Mouse (Mus musculus) liver, postnatal 0 days (tissue): ENCODE data around the gene Creg2. TPM values are rescaled to one million over a fixed set of nuclear protein-coding genes. Genes with fewer than 3 reads are reported as not detected.

Source experiments
- ATAC-seq: fragments of 200-750 bp; cut with Nextera tagmentation; 2 replicates; pipeline ENCODE4 v1.8.0; 2017; ENCODE audit warnings: mild to moderate bottlenecking, moderate library complexity
- DNase-seq: peaks from one replicate; pipeline ENCODE4 v3.0.0-alpha.2; 2016
- H3K27ac ChIP-seq: fragments of 300-500 bp; sonication (generic); 2 replicates; pipeline ENCODE4 v1.5.1; 2014; ENCODE audit warnings: antibody characterized with exemption, moderate library complexity, mild to moderate bottlenecking, low read depth
- H3K27me3 ChIP-seq: fragments of 300-500 bp; sonication (generic); 2 replicates; pipeline ENCODE4 v1.6.1; 2014; ENCODE audit warnings: low read length, control low read depth, mixed read lengths; ENCODE audit not compliant: insufficient read depth
- H3K36me3 ChIP-seq: fragments of 300-500 bp; sonication (generic); replicated peaks from 2 replicates; pipeline ENCODE4 v1.6.1; 2014; ENCODE audit warnings: mild to moderate bottlenecking, control low read depth, low read length, moderate library complexity, mixed read lengths; ENCODE audit not compliant: insufficient read depth
- H3K4me1 ChIP-seq: fragments of 300-500 bp; sonication (generic); 2 replicates; pipeline ENCODE4 v1.6.1; 2014; ENCODE audit warnings: antibody characterized with exemption, mild to moderate bottlenecking, control low read depth; ENCODE audit not compliant: insufficient read depth
- H3K4me2 ChIP-seq: fragments of 300-500 bp; sonication (generic); 2 replicates; pipeline ENCODE4 v1.6.1; 2014; ENCODE audit warnings: low read depth, mild to moderate bottlenecking, low read length, moderate library complexity, mixed read lengths
- H3K4me3 ChIP-seq: fragments of 300-500 bp; sonication (generic); 2 replicates; pipeline ENCODE4 v1.5.1; 2014; ENCODE audit warnings: low read depth, low read length
- H3K9ac ChIP-seq: fragments of 300-500 bp; sonication (generic); replicated peaks from 2 replicates; pipeline ENCODE4 v1.6.1; 2014; ENCODE audit warnings: mild to moderate bottlenecking, moderate library complexity
- H3K9me3 ChIP-seq: fragments of 300-500 bp; sonication (generic); 2 replicates; pipeline ENCODE4 v1.6.1; 2016; ENCODE audit warnings: mild to moderate bottlenecking, control low read depth, low read length, mixed read lengths
- CTCF ChIP-seq: sonication (generic); IDR thresholded peaks from 2 replicates; pipeline ENCODE4 v1.5.1; 2016; ENCODE audit warnings: antibody characterized with exemption, low read depth
- EP300 ChIP-seq: IDR thresholded peaks from 2 replicates; pipeline ENCODE4 v1.6.1; 2016; ENCODE audit warnings: antibody characterized with exemption, low read depth, mild to moderate bottlenecking
- WGBS: fragments of 180-500 bp; shearing (Covaris S2); extraction: QIAGEN DNeasy Blood & Tissue Kit; methylation state at CpG from one replicate; pipeline ENCODE4 v1.1.7; 2014; ENCODE audit not compliant: insufficient replicate concordance; 5-methylcytosine and 5-hydroxymethylcytosine counted together
- polyA plus RNA-seq: library from polyadenylated mRNA; unstranded; fragments of >200 nt; fragmentation: Nextera tagmentation; extraction: Ambion mirVana; gene quantifications from 2 replicates; pipeline ENCODE4 v1.2.1, GENCODE M21; 2015

Gene Creg2
- polyA plus RNA-seq, 1 experiment from 2014 or later = not detected

DNA sequence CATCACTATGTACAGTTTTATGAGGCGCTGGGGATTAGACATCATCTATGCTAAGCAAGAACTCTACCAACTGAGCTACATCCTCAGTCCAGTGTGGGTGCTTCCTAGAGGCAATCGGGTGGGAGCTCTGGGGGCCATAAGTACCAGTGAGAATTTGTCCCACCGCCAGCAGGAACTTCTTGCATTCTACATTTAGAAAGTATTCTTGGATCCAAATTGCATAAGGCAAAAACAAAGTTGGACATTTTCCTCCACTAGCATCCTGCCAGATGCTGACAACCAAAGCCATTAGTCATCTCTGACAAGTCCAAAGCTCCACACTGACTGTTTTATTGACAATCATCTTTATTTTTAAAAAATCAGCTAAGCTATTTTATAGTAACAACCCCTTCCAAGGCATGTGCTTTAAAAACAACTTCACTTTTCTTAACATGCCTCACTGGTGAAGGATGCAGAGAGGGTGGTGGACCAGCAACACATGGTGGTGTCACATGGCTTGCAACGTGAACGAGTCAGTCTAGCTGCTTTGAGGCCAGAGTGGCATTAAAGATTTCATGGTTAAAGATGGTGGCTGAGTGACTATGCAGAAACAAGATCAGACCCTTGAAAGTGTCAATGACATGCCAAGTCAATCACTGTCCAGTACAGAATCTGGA is 25.1 kb upstream of the Creg2 start:
- Histone ChIP-seq H3K27ac (no peak overlapping the region), H3K4me2 (no peak overlapping the region), H3K4me1 (no peaks in the 10 kb centered on the region), H3K36me3 (no peaks in the 10 kb centered on the region), H3K27me3 (no peaks in the 10 kb centered on the region), H3K9ac (no peak overlapping the region), H3K9me3 (no peaks in the 10 kb centered on the region), H3K4me3 (no peak overlapping the region)
- no peak for ATAC-seq
- no peak for TF ChIP-seq CTCF
- no peak for TF ChIP-seq EP300
- 77% methylated on average over 5 of the region's 5 CpGs for WGBS
- no peak for DNase-seq

GRCm38 (mm10) chr1:39672362-39673105 is 21.3 kb upstream of the Creg2 start:
- Histone ChIP-seq H3K27ac (no peak overlapping the region), H3K4me1 (no peaks in the 10 kb centered on the region), H3K4me3 (no peak overlapping the region), H3K4me2 (no peak overlapping the region), H3K36me3 (no peaks in the 10 kb centered on the region), H3K27me3 (no peaks in the 10 kb centered on the region), H3K9me3 (no peaks in the 10 kb centered on the region), H3K9ac (no peak overlapping the region)
- ATAC-seq (no peak), DNase-seq (no peak)
- TF ChIP-seq EP300 = no peak
- no peak for TF ChIP-seq CTCF
- 72% methylated on average over 9 of the region's 9 CpGs for WGBS

DNA sequence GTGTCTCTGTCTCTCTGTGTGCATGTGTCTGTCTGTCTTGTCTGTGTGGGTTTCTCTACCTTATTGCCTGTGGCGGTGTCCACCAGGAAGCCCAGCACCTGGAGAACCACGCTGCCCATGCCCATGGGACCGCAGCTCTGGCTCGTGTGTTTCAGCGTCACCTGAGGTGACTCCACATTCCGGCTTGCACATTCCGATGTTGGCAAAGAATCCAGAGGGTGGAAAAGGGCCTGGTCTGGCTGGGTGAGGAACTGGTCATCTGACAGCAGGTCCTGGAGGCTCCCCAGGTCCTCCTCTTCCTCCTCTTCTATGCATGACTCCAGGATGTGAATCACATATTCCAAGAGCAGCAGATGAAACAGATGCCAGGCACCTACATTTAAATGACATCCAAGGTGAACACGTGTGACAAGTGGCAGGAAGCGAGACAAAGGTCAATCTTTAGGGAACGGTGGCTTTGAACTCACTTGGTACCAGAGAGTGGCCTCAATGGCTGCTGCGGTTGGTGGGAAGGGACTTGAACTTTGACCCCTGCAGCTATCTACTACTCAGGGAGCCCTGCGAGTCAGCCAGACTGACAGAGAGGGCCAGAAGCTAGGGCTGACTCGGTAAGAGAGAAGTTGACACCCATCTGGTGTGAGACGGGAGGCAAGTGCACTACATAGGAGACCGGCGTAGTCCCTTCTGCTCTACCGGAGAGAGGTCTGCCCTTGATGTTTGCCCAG is 19.1 kb upstream of the Creg2 start:
- ATAC-seq (no peak), DNase-seq (no peak)
- H3K27ac ChIP-seq = no peak overlapping the region
- H3K4me2 ChIP-seq = no peak overlapping the region
- H3K9me3 ChIP-seq = no peaks in the 10 kb centered on the region
- H3K27me3 ChIP-seq = no peaks in the 10 kb centered on the region
- H3K9ac ChIP-seq = no peak overlapping the region
- no peak for TF ChIP-seq CTCF
- no peak for TF ChIP-seq EP300
- no peaks in the 10 kb centered on the region for H3K36me3 ChIP-seq
- H3K4me1 ChIP-seq = no peaks in the 10 kb centered on the region
- H3K4me3 ChIP-seq = no peak overlapping the region
- WGBS = 80% methylated on average over 17 of the region's 17 CpGs

DNA sequence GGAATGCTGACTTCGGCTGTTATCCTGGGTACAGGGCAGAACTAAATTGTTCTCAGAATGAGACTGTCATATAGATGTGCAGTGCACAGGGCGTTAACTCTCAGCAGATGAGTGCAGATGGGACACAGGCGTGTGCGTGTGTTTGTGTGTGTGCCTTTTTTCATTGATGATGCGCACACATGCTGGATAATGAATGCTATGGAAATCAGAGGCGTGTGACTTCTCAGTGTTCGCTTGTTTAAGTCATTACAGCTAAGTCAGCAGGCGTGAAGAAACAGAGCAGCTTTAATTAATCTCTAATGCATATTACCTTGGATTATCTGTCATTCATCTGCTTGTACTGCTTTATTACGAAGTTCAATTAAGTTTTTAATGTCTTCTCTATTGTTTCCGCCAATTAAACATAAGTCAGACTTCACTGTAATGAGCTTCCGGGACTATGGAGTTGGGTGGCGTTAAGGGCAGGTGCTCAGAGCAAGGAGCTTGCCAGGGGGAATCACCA is 15.5 kb upstream of the Creg2 start:
- Histone ChIP-seq H3K27me3 (no peaks in the 10 kb centered on the region), H3K4me3 (no peak overlapping the region), H3K27ac (no peak overlapping the region), H3K9ac (no peak overlapping the region), H3K4me1 (no peaks in the 10 kb centered on the region), H3K36me3 (no peaks in the 10 kb centered on the region), H3K4me2 (no peak overlapping the region), H3K9me3 (no peaks in the 10 kb centered on the region)
- DNase-seq = no peak
- ATAC-seq = no peak
- 79% methylated on average over 12 of the region's 12 CpGs for WGBS
- no peak for TF ChIP-seq EP300
- no peak for TF ChIP-seq CTCF

GRCm38 (mm10) chr1:39664039-39664625 is 12.9 kb upstream of the Creg2 start:
- no peak overlapping the region for H3K4me3 ChIP-seq
- ATAC-seq = no peak
- H3K27ac ChIP-seq = no peak overlapping the region
- DNase-seq = no peak
- 78% methylated on average over 7 of the region's 7 CpGs for WGBS
- no peaks in the 10 kb centered on the region for H3K4me1 ChIP-seq
- H3K9me3 ChIP-seq = no peaks in the 10 kb centered on the region
- no peak overlapping the region for H3K4me2 ChIP-seq
- TF ChIP-seq EP300 = no peak
- no peak for TF ChIP-seq CTCF
- no peaks in the 10 kb centered on the region for H3K27me3 ChIP-seq
- H3K36me3 ChIP-seq = no peaks in the 10 kb centered on the region
- H3K9ac ChIP-seq = no peak overlapping the region

- Histone ChIP-seq H3K27ac (no peak overlapping the region), H3K9ac (no peak overlapping the region), H3K36me3 (no peaks in the 10 kb centered on the region), H3K27me3 (no peaks in the 10 kb centered on the region), H3K4me1 (no peaks in the 10 kb centered on the region), H3K4me3 (no peak overlapping the region), H3K4me2 (no peak overlapping the region), H3K9me3 (no peaks in the 10 kb centered on the region; the same call in 1 of the 2 replicates)
- 79% methylated on average over 4 of the region's 4 CpGs for WGBS
- TF ChIP-seq CTCF (no peak), EP300 (no peak)
- DNase-seq (no peak), ATAC-seq (no peak)
These were observed 11.8 kb upstream of the Creg2 start for GRCm38 (mm10) chr1:39663050-39663449.
